Mouse (Mus musculus) forebrain, embryonic 14.5 days (tissue): ENCODE data around the gene Hhipl2. TPM values are rescaled to one million over a fixed set of nuclear protein-coding genes. Genes with fewer than 3 reads are reported as not detected.

Experiments used
- ATAC-seq: fragments of 200-750 bp; cut with Nextera tagmentation; 2 replicates; pipeline ENCODE4 v1.8.0; 2017; ENCODE audit warnings: mild to moderate bottlenecking, moderate library complexity
- DNase-seq: peaks from one replicate; pipeline ENCODE4 v3.0.0-alpha.2; 2015; ENCODE audit warnings: low spot score
- H3K27ac ChIP-seq: fragments of 300-500 bp; sonication (generic); 2 replicates; pipeline ENCODE4 v1.5.1; 2014; ENCODE audit warnings: low read depth, mild to moderate bottlenecking, control low read depth, low read length, moderate library complexity
- H3K27me3 ChIP-seq: fragments of 300-500 bp; sonication (generic); replicated peaks from 2 replicates; pipeline ENCODE4 v1.6.1; 2014; ENCODE audit warnings: low read length, control low read depth, mixed read lengths; ENCODE audit not compliant: control insufficient read depth, insufficient read depth
- H3K36me3 ChIP-seq: fragments of 300-500 bp; sonication (generic); 2 replicates; pipeline ENCODE4 v1.6.1; 2014; ENCODE audit warnings: low read length, control low read depth; ENCODE audit not compliant: control insufficient read depth, insufficient read depth
- H3K4me1 ChIP-seq: fragments of 300-500 bp; sonication (generic); 2 replicates; pipeline ENCODE4 v1.6.1; 2014; ENCODE audit warnings: antibody characterized with exemption, low read length, control low read depth; ENCODE audit not compliant: control insufficient read depth, insufficient read depth
- H3K4me2 ChIP-seq: fragments of 300-500 bp; sonication (generic); 2 replicates; pipeline ENCODE4 v1.6.1; 2014; ENCODE audit warnings: mild to moderate bottlenecking, control low read depth, low read length
- H3K4me3 ChIP-seq: fragments of 300-500 bp; sonication (generic); 2 replicates; pipeline ENCODE4 v1.5.1; 2014; ENCODE audit warnings: low read depth, low read length, control low read depth
- H3K9ac ChIP-seq: fragments of 300-500 bp; sonication (generic); 2 replicates; pipeline ENCODE4 v1.6.1; 2014; ENCODE audit warnings: mild to moderate bottlenecking, low read length, control low read depth, moderate library complexity
- H3K9me3 ChIP-seq: fragments of 300-500 bp; sonication (generic); replicated peaks from 2 replicates; pipeline ENCODE4 v1.6.1; 2016; ENCODE audit warnings: low read length, control low read depth, mixed read lengths; ENCODE audit not compliant: control insufficient read depth
- WGBS: fragments of 180-500 bp; shearing (Covaris S2); extraction: QIAGEN DNeasy Blood & Tissue Kit; methylation state at CpG from one replicate; pipeline ENCODE4 v1.1.7; 2014; 5-methylcytosine and 5-hydroxymethylcytosine counted together
- polyA plus RNA-seq: library from polyadenylated mRNA; unstranded; fragments of >200 nt; fragmentation: Nextera tagmentation; extraction: Ambion mirVana; gene quantifications from 2 replicates; pipeline ENCODE4 v1.2.1, GENCODE M21; 2014

The Hhipl2 gene
- polyA plus RNA-seq, 1 experiment from 2014 or later, result 0.09 TPM

GRCm38 (mm10) chr1:183434918-183435317, 16.9 kb downstream of the Hhipl2 start:
- no peaks in the 10 kb centered on the region for H3K27me3 ChIP-seq
- H3K36me3 ChIP-seq, result no peaks in the 10 kb centered on the region
- H3K4me3 ChIP-seq, result no peak overlapping the region
- no peak overlapping the region for H3K27ac ChIP-seq
- WGBS, result 85% methylated on average over 9 of the region's 9 CpGs
- H3K4me2 ChIP-seq, result no peak overlapping the region
- H3K9ac ChIP-seq, result no peak overlapping the region
- no peaks in the 10 kb centered on the region for H3K9me3 ChIP-seq
- ATAC-seq (no peak), DNase-seq (no peak)
- H3K4me1 ChIP-seq, result no peaks in the 10 kb centered on the region

GRCm38 (mm10) chr1:183439036-183439435, 21.0 kb downstream of the Hhipl2 start:
- no peak overlapping the region for H3K27ac ChIP-seq
- ATAC-seq, result no peak
- no peaks in the 10 kb centered on the region for H3K4me1 ChIP-seq
- peak; percentile 8 for DNase-seq
- no peaks in the 10 kb centered on the region for H3K36me3 ChIP-seq
- H3K27me3 ChIP-seq, result no peaks in the 10 kb centered on the region
- no peaks in the 10 kb centered on the region for H3K9me3 ChIP-seq
- no peak overlapping the region for H3K9ac ChIP-seq
- H3K4me3 ChIP-seq, result no peak overlapping the region
- peak overlapping the region; percentile 23; the same call in 1 of the 2 replicates for H3K4me2 ChIP-seq
- 31% methylated on average over 22 of the region's 22 CpGs for WGBS

- Histone ChIP-seq H3K36me3 (no peaks in the 10 kb centered on the region), H3K9me3 (no peaks in the 10 kb centered on the region), H3K9ac (no peak overlapping the region), H3K4me2 (peak overlapping the region; percentile 18; the same call in 1 of the 2 replicates), H3K4me3 (no peak overlapping the region), H3K27ac (no peak overlapping the region), H3K4me1 (no peaks in the 10 kb centered on the region), H3K27me3 (no peaks in the 10 kb centered on the region)
- 23% methylated on average over 19 of the region's 19 CpGs for WGBS
- peak; percentile 93 for DNase-seq
- peak; percentile 81 for ATAC-seq
These were observed 24.2 kb downstream of the Hhipl2 start for GRCm38 (mm10) chr1:183442015-183442774.

GRCm38 (mm10) chr1:183453066-183453465, 35.1 kb downstream of the Hhipl2 start:
- no peaks in the 10 kb centered on the region for H3K4me1 ChIP-seq
- 28% methylated on average over 3 of the region's 3 CpGs for WGBS
- DNase-seq (peak; percentile 45), ATAC-seq (no peak)
- H3K9me3 ChIP-seq, result peaks cover 4% of the 10 kb centered on the region; the same call in 1 of the 2 replicates
- no peaks in the 10 kb centered on the region for H3K36me3 ChIP-seq
- H3K9ac ChIP-seq, result no peak overlapping the region
- no peaks in the 10 kb centered on the region for H3K27me3 ChIP-seq
- no peak overlapping the region for H3K27ac ChIP-seq
- H3K4me2 ChIP-seq, result no peak overlapping the region
- no peak overlapping the region for H3K4me3 ChIP-seq

Other genes starting within 250 kb of the Hhipl2 start
- gene Disp1, start 196.7 kb upstream of the Hhipl2 start, polyA plus RNA-seq, result 4.4 and 5.5 TPM in 2 replicates
- 37.0 and 40.0 TPM in 2 replicates for gene Aida, start 121.6 kb upstream of the Hhipl2 start, polyA plus RNA-seq
- gene Brox, start 120.9 kb upstream of the Hhipl2 start, polyA plus RNA-seq, result 109 and 126 TPM in 2 replicates
- 62.9 and 89.3 TPM in 2 replicates for gene Mia3, start 48.7 kb upstream of the Hhipl2 start, polyA plus RNA-seq
- 12.5 and 13.2 TPM in 2 replicates for gene Taf1a, start 29.2 kb upstream of the Hhipl2 start, polyA plus RNA-seq